Mouse (Mus musculus): ENCODE measurements around the gene Ube2j1.

The Ube2j1 gene

DNA sequence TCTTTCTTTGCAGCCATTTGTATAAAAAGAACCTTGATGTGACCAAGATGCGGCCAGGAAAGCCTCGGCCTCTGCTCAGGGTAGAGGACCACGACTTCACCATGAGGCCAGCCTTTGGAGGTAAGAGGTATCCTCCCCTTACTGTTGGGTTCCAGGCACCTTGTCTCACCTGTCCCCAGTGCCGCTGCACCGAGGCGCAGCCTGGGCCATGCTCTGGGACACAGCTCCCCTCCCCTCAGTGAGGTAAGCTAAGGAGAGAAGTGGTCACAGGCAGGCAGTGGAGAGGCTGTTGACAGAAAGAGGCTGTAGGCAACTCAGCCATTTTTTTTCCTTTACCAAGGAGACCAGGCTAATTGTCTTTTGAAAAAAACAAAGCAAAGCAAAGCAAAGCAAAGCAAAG is 40.1 kb downstream of the Ube2j1 start:
- DNase-seq (ENCODE audit: low spot score in 2 of 2) = no peak

DNA sequence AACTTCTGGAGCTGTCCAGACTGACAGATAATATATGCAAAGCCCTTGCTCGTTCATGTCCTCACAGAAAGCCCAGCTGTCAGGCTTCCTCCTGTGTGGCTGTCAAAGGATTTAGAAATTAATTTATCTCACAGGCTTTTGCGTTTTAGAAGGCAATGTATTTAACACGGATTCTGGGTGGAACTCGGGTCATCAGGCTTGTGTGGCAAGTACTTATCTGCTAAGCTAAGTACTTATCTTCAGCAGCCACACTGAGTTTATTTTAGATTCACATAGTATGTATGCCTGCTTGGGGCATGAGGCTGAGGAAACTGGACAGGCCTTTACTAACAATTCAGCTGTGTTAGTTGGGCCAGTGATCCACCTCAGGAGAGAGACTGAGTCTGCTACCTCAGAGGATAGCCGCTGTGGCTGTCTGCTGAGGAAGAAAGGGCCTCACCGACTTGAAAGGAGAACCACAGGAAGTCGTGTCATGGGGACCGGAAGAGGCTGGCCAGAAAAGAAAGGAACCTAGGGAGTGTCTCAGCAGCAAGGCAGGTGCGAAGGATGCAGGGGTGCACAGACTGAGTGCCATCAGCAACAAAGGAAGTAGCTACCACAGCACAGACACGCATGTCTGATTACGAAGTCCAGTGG is 41.4 kb downstream of the Ube2j1 start:
- no peak for DNase-seq (ENCODE audit: low spot score in 2 of 2)

DNA sequence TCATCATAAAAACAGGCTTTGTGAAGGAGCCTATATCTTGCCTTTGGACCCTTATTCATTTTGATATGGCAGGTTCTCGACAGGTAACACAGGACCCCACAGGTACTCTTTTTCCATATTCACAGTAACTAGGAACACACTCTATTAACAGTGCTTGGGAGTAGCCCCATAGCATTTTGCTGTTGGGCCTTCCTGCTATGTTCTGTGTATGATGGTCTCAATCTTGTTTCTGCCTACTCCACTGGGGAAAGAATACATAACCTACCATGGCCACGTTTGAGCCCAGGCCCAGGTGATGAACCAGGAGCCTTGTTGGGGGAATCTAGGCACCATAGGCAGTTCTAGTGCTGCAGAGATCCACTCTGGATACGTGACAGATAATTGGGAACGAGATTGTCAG is 43.2 kb downstream of the Ube2j1 start:
- no peak for DNase-seq (ENCODE audit: low spot score in 2 of 2)

DNA sequence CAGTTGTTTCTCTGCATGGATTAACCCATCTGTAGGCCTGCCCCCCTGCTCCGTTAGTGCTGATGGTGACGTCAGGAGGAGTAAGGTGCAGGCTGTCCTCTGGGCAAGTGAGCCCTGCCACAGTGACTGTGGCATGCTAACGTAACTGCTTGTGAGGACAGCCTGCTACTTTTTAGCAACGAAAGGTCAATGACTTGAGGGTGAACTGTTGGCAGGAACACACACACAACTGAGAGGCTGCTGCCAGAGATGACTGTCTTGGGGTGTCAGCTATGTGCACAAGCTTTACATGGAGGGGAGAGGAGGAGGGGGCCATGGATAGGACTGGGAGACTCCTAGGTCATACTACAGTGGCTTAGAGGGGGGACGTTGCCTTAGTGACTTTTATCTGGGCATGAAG is 43.6 kb downstream of the Ube2j1 start:
- no peak for DNase-seq (ENCODE audit: low spot score in 2 of 2)

DNA sequence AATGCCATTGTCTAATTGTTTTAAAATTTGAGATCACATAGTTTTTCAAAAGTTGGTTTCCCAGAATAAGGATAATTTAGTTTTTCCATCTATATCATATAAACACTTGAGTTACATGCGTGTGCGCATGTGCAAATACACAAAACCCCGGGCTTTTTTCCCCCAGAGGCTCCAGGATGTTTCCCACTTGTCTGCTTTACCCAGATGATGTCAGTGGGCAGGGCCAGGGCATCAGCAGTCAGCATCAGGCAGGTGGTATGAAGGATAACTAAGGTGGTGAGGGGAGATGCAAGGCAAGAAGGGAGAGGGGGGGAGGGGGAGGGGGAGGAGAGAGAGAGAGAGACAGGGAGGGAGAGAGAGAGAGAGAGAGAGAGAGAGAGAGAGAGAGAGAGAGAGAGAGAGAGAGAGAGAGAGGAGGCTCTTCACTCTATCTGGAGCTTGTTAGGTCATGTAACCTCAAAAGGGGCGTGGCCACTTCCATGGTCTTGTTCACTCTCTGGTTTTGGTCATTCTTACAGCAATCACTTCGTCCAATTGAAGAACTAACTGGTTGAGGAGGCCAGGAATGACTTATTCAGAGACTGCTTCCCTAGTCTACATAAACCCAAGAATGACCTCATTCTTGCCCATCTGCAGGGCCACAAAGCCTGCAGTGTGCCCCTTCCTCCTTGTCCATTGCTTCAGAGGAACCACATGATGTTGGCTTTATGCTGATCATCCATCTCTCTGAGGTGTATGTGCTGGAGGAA is 44.7 kb downstream of the Ube2j1 start:
- DNase-seq (ENCODE audit: low spot score in 2 of 2) = no peak

DNA sequence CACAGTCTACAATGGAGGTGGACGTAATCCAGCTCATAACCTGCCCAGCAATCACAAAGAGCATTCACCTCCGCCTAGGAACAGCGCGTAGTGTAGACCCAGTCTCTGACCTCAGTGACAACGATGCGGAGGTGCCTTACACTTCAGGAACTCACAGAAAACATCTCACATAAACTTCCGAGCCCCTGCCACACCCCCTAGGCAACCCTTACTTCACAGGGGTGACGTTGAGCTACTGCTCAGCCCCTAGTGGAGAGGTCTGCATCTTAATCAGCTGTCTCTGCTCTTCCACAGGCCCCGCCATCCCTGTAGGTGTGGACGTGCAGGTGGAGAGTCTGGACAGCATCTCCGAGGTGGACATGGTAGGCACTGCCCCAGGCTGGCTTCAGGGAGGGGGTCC is 45.9 kb downstream of the Ube2j1 start:
- no peak for DNase-seq (ENCODE audit: low spot score in 2 of 2)

DNA sequence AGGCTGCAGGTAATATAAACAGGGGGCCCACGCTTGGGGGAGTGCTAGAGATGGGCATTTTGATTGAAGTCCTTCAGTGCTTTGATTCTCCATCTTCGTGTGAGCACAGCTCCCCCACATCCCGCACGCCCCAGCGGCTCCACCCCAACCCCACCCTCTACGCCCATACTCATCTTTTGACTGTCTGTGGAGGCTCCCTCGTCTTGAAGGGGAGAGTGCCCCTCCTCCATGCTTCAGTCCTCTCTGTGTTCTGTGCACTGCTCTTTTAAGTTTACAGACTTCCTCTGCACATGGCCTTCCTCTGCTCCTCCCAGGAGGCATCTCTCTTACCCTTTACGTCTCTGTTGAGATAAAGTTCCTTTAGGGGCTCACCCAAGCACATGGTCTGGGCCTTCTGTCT is 46.5 kb downstream of the Ube2j1 start:
- no peak for DNase-seq (ENCODE audit: low spot score in 2 of 2)

DNA sequence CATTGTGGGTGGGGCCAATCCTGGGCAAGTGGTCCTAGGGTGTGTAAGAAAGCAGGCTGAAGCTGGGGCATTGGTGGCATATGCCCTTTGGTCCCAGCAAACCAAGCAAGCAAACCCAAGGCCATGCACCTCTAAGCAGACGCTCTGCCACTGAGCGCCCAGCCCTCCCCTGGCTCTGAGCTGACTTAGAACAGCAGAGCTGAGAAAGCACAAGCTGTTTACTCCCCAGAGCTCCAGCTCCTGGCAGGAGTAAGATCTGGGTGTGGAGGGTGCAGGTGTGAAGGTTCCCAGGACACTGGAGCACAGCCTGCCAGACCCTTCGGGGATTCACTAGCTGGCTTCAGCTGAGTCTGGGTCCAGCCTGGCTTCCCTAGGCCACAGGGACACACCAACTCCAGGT is 47.3 kb downstream of the Ube2j1 start:
- no peak for DNase-seq (ENCODE audit: low spot score in 2 of 2)

DNA sequence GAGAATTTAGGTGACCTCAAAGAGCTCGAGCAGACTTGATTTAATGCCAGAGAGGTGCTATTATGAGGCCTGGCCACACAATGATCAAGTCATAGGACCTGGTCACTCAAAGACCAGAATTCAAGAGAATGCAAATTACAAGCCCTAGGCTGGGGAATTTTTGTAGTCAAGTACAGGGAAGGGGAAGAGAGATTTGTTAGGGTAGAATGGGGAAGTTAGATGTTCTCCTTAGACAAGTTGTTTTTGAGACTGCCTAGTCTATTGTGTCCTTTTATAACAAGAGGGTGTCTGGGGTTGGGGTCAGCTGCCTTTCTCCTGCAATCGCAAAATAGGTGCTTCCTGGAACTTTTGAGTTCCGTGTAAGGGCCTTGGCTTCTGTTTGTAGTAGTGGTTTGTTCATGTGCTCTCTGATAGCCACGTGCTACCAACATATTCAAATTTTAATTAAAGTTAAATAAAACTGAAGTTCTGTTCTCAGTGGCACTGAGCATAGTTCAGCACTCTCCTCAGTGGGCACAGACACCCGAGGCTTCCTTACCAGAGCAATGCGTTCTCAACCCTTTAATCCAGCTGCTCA is 68.0 kb downstream of the Ube2j1 start:
- peak in 1 of 2 experiments; percentile 33 for DNase-seq (ENCODE audit: low spot score in 2 of 2)
